Mouse (Mus musculus): ENCODE results near the gene Tead3. TPM values are rescaled to one million over a fixed set of nuclear protein-coding genes. Genes with fewer than 3 reads are reported as not detected.
A peak's percentile ranks its signal among the peaks of the same experiment; 100 is the strongest.

The Tead3 gene
- polyA plus RNA-seq, 1 experiment, result 58.5 TPM

- Histone ChIP-seq H3K4me1 (ENCODE audit: control insufficient read depth, insufficient read depth, low read length) (0 out of 2 replicates have a peak, but pooled peaks cover 2% of the 10 kb centered on the region), H3K27ac (ENCODE audit: insufficient read depth, low read length) (no peak overlapping the region), H3K4me3 (ENCODE audit: insufficient read depth, low read length) (no peak overlapping the region)
- TF ChIP-seq POLR2A (IDR thresholded peaks at IDR 0.05; ENCODE audit: low read depth, low read length) (no peak), CTCF (IDR thresholded peaks at IDR 0.05; ENCODE audit: borderline replicate concordance, insufficient read depth, low read length) (no peak)
Measured at GRCm38 (mm10) chr17:28375592-28376061, 25.0 kb upstream of the Tead3 start.

GRCm38 (mm10) chr17:28374494-28374893 lies 23.9 kb upstream of the Tead3 start:
- no peak for TF ChIP-seq CTCF (IDR thresholded peaks at IDR 0.05; ENCODE audit: borderline replicate concordance, insufficient read depth, low read length)
- no peak for TF ChIP-seq POLR2A (IDR thresholded peaks at IDR 0.05; ENCODE audit: low read depth, low read length)
- Histone ChIP-seq H3K4me3 (ENCODE audit: insufficient read depth, low read length) (no peak overlapping the region), H3K4me1 (ENCODE audit: control insufficient read depth, insufficient read depth, low read length) (0 out of 2 replicates have a peak, but pooled peaks cover 2% of the 10 kb centered on the region), H3K27ac (ENCODE audit: insufficient read depth, low read length) (no peak overlapping the region)

- no peak overlapping the region for H3K27ac ChIP-seq (ENCODE audit: insufficient read depth, low read length)
- no peak overlapping the region for H3K4me3 ChIP-seq (ENCODE audit: insufficient read depth, low read length)
- H3K4me1 ChIP-seq (ENCODE audit: control insufficient read depth, insufficient read depth, low read length), result 0 out of 2 replicates have a peak, but pooled peaks cover 2% of the 10 kb centered on the region
- TF ChIP-seq CTCF (IDR thresholded peaks at IDR 0.05; ENCODE audit: borderline replicate concordance, insufficient read depth, low read length) (peak; percentile 92), POLR2A (IDR thresholded peaks at IDR 0.05; ENCODE audit: low read depth, low read length) (no peak)
Measured at GRCm38 (mm10) chr17:28373821-28374220, 23.2 kb upstream of the Tead3 start.

- H3K27ac ChIP-seq (ENCODE audit: insufficient read depth, low read length), result no peak overlapping the region
- TF ChIP-seq CTCF (IDR thresholded peaks at IDR 0.05; ENCODE audit: borderline replicate concordance, insufficient read depth, low read length) (no peak), POLR2A (IDR thresholded peaks at IDR 0.05; ENCODE audit: low read depth, low read length) (no peak)
- H3K4me3 ChIP-seq (ENCODE audit: insufficient read depth, low read length), result no peak overlapping the region
- H3K4me1 ChIP-seq (ENCODE audit: control insufficient read depth, insufficient read depth, low read length), result 0 out of 2 replicates have a peak, but pooled peaks cover 2% of the 10 kb centered on the region
Measured at GRCm38 (mm10) chr17:28371941-28372340, 21.3 kb upstream of the Tead3 start.

- Histone ChIP-seq H3K4me1 (ENCODE audit: control insufficient read depth, insufficient read depth, low read length) (0 out of 2 replicates have a peak, but pooled peaks cover 2% of the 10 kb centered on the region), H3K4me3 (ENCODE audit: insufficient read depth, low read length) (no peak overlapping the region), H3K27ac (ENCODE audit: insufficient read depth, low read length) (0 out of 2 replicates have a peak overlapping the region, but pooled peaks have one; percentile 22)
- TF ChIP-seq CTCF (IDR thresholded peaks at IDR 0.05; ENCODE audit: borderline replicate concordance, insufficient read depth, low read length) (no peak), POLR2A (IDR thresholded peaks at IDR 0.05; ENCODE audit: low read depth, low read length) (no peak)
Measured at GRCm38 (mm10) chr17:28371286-28371685, 20.7 kb upstream of the Tead3 start.

- Histone ChIP-seq H3K4me1 (ENCODE audit: control insufficient read depth, insufficient read depth, low read length) (0 out of 2 replicates have a peak, but pooled peaks cover 2% of the 10 kb centered on the region), H3K4me3 (ENCODE audit: insufficient read depth, low read length) (no peak overlapping the region), H3K27ac (ENCODE audit: insufficient read depth, low read length) (no peak overlapping the region)
- TF ChIP-seq CTCF (IDR thresholded peaks at IDR 0.05; ENCODE audit: borderline replicate concordance, insufficient read depth, low read length), result no peak
- TF ChIP-seq POLR2A (IDR thresholded peaks at IDR 0.05; ENCODE audit: low read depth, low read length), result no peak
Measured at GRCm38 (mm10) chr17:28369056-28369455, 18.4 kb upstream of the Tead3 start.

- no peak overlapping the region for H3K27ac ChIP-seq (ENCODE audit: insufficient read depth, low read length)
- peak; percentile 77 for TF ChIP-seq CTCF (IDR thresholded peaks at IDR 0.05; ENCODE audit: borderline replicate concordance, insufficient read depth, low read length)
- no peak for TF ChIP-seq POLR2A (IDR thresholded peaks at IDR 0.05; ENCODE audit: low read depth, low read length)
- 0 out of 2 replicates have a peak, but pooled peaks cover 2% of the 10 kb centered on the region for H3K4me1 ChIP-seq (ENCODE audit: control insufficient read depth, insufficient read depth, low read length)
- H3K4me3 ChIP-seq (ENCODE audit: insufficient read depth, low read length), result no peak overlapping the region
Measured at GRCm38 (mm10) chr17:28368449-28368848, 17.8 kb upstream of the Tead3 start.

- no peak within 1 kb of the TSS for H3K27ac ChIP-seq (ENCODE audit: insufficient read depth, low read length)
- TF ChIP-seq POLR2A (IDR thresholded peaks at IDR 0.05; ENCODE audit: low read depth, low read length) (no peak), CTCF (IDR thresholded peaks at IDR 0.05; ENCODE audit: borderline replicate concordance, insufficient read depth, low read length) (no peak)
Measured at GRCm38 (mm10) chr17:28365122-28365521, 14.5 kb upstream of the Tead3 start, which contains the start of gene Tulp1. Tulp1 (minus strand) TSS chr17:28365222.

GRCm38 (mm10) chr17:28363507-28363906 lies 12.9 kb upstream of the Tead3 start:
- Histone ChIP-seq H3K27ac (ENCODE audit: insufficient read depth, low read length) (no peak overlapping the region), H3K4me3 (ENCODE audit: insufficient read depth, low read length) (no peak overlapping the region), H3K4me1 (ENCODE audit: control insufficient read depth, insufficient read depth, low read length) (no peaks in the 10 kb centered on the region)
- TF ChIP-seq CTCF (IDR thresholded peaks at IDR 0.05; ENCODE audit: borderline replicate concordance, insufficient read depth, low read length), result no peak
- TF ChIP-seq POLR2A (IDR thresholded peaks at IDR 0.05; ENCODE audit: low read depth, low read length), result no peak

More at GRCm38 (mm10) chr17:28365122-28365521, 14.5 kb upstream of the Tead3 start, which contains the start of gene Tulp1:
- H3K4me1 ChIP-seq (ENCODE audit: control insufficient read depth, insufficient read depth, low read length), result no peaks in the 10 kb centered on the region
- no peak within 1 kb of the TSS for H3K4me3 ChIP-seq (ENCODE audit: insufficient read depth, low read length)

GRCm38 (mm10) chr17:28362653-28363292 lies 12.2 kb upstream of the Tead3 start:
- Histone ChIP-seq H3K4me1 (ENCODE audit: control insufficient read depth, insufficient read depth, low read length) (no peaks in the 10 kb centered on the region), H3K4me3 (ENCODE audit: insufficient read depth, low read length) (no peak overlapping the region), H3K27ac (ENCODE audit: insufficient read depth, low read length) (no peak overlapping the region)
- TF ChIP-seq POLR2A (IDR thresholded peaks at IDR 0.05; ENCODE audit: low read depth, low read length) (no peak), CTCF (IDR thresholded peaks at IDR 0.05; ENCODE audit: borderline replicate concordance, insufficient read depth, low read length) (no peak)

Data from embryonic fibroblast, embryonic 13.5 days (primary cell).